Mouse (Mus musculus) limb, embryonic 14.5 days (tissue): ENCODE results near the gene A730049H05Rik. TPM values are rescaled to one million over a fixed set of nuclear protein-coding genes. Genes with fewer than 3 reads are reported as not detected.

Experiments
- ATAC-seq: fragments of 200-750 bp; cut with Nextera tagmentation; 2 replicates; pipeline ENCODE4 v1.8.0; 2017; ENCODE audit warnings: low read depth, moderate number of reproducible peaks, moderate TSS enrichment; ENCODE audit not compliant: low FRiP score
- DNase-seq: peaks from one replicate; pipeline ENCODE4 v3.0.0-alpha.2; 2015; ENCODE audit warnings: low spot score
- H3K27ac ChIP-seq: fragments of 300-500 bp; sonication (generic); replicated peaks from 2 replicates; pipeline ENCODE4 v1.5.1; 2014; ENCODE audit warnings: low read depth, mild to moderate bottlenecking, low read length, moderate library complexity, mixed read lengths
- H3K27me3 ChIP-seq: fragments of 300-500 bp; sonication (generic); 2 replicates; pipeline ENCODE4 v1.6.1; 2014; ENCODE audit warnings: low read length, mixed read lengths; ENCODE audit not compliant: control insufficient read depth, insufficient read depth
- H3K36me3 ChIP-seq: fragments of 300-500 bp; sonication (generic); 2 replicates; pipeline ENCODE4 v1.6.1; 2014; ENCODE audit warnings: mild to moderate bottlenecking, low read length, moderate library complexity, mixed read lengths; ENCODE audit not compliant: control insufficient read depth, insufficient read depth
- H3K4me1 ChIP-seq: fragments of 300-500 bp; sonication (generic); 2 replicates; pipeline ENCODE4 v1.6.1; 2014; ENCODE audit warnings: antibody characterized with exemption, low read length, mixed read lengths; ENCODE audit not compliant: control insufficient read depth, insufficient read depth
- H3K4me2 ChIP-seq: fragments of 300-500 bp; sonication (generic); replicated peaks from 2 replicates; pipeline ENCODE4 v1.6.1; 2014; ENCODE audit warnings: low read depth, mild to moderate bottlenecking, low read length, moderate library complexity; ENCODE audit not compliant: severe bottlenecking
- H3K4me3 ChIP-seq: fragments of 300-500 bp; sonication (generic); replicated peaks from 2 replicates; pipeline ENCODE4 v1.5.1; 2014; ENCODE audit warnings: low read length
- H3K9ac ChIP-seq: fragments of 300-500 bp; sonication (generic); 2 replicates; pipeline ENCODE4 v1.6.1; 2014; ENCODE audit warnings: mild to moderate bottlenecking, low read depth, low read length, moderate library complexity; ENCODE audit not compliant: severe bottlenecking
- H3K9me3 ChIP-seq: fragments of 300-500 bp; sonication (generic); 2 replicates; pipeline ENCODE4 v1.6.1; 2016; ENCODE audit warnings: low read length; ENCODE audit not compliant: control insufficient read depth
- POLR2A ChIP-seq: fragments of 200-500 bp; IDR thresholded peaks from 2 replicates; pipeline ENCODE4 v1.8.0; 2012; ENCODE audit warnings: inconsistent platforms, mild to moderate bottlenecking, moderate library complexity, borderline replicate concordance; ENCODE audit not compliant: insufficient read depth, insufficient read length; ENCODE audit errors: extremely low read depth
- WGBS: fragments of 180-500 bp; shearing (Covaris S2); extraction: QIAGEN DNeasy Blood & Tissue Kit; methylation state at CpG from one replicate; pipeline ENCODE4 v1.1.7; 2014; 5-methylcytosine and 5-hydroxymethylcytosine counted together
- polyA plus RNA-seq, 2 experiments: library from polyadenylated mRNA; depleted of rRNA in 1 of 2; stranded (reverse) in 1 of 2; unstranded in 1 of 2; fragments of >200 nt; fragmentation: Nextera tagmentation in 1 of 2; extraction: Ambion mirVana in 1 of 2; gene quantifications; 2 replicates each; pipeline versions ENCODE4 v1.2.1 to v1.2.3; 2012 to 2014

The A730049H05Rik gene
- polyA plus RNA-seq, 2 experiments: 0.10 to 0.63 TPM

- H3K9ac ChIP-seq: no peak overlapping the region
- peaks cover 62% of the 10 kb centered on the region for H3K36me3 ChIP-seq
- H3K4me2 ChIP-seq: no peak overlapping the region
- no peak overlapping the region for H3K27ac ChIP-seq
- no peaks in the 10 kb centered on the region for H3K27me3 ChIP-seq
- no peak for ATAC-seq
- DNase-seq: no peak
- no peak for TF ChIP-seq POLR2A
- no peaks in the 10 kb centered on the region for H3K9me3 ChIP-seq
- WGBS: 87% methylated on average over 2 of the region's 2 CpGs
- H3K4me1 ChIP-seq: peaks cover 5% of the 10 kb centered on the region
- no peak overlapping the region for H3K4me3 ChIP-seq
Measured at GRCm38 (mm10) chr6:92875340-92875739, 59.1 kb downstream of the A730049H05Rik start.

- H3K27me3 ChIP-seq: no peaks in the 10 kb centered on the region
- H3K4me3 ChIP-seq: no peak overlapping the region
- H3K9me3 ChIP-seq: no peaks in the 10 kb centered on the region
- no peak overlapping the region for H3K9ac ChIP-seq
- no peak overlapping the region for H3K27ac ChIP-seq
- peaks cover 68% of the 10 kb centered on the region for H3K36me3 ChIP-seq
- no peak for TF ChIP-seq POLR2A
- WGBS: 87% methylated on average over 5 of the region's 5 CpGs
- no peak overlapping the region for H3K4me2 ChIP-seq
- DNase-seq (no peak), ATAC-seq (no peak)
- H3K4me1 ChIP-seq: peaks cover 7% of the 10 kb centered on the region; the same call in 1 of the 2 replicates
Measured at GRCm38 (mm10) chr6:92876121-92876520, 59.8 kb downstream of the A730049H05Rik start.

- Histone ChIP-seq H3K4me1 (peaks cover 10% of the 10 kb centered on the region; the same call in 1 of the 2 replicates), H3K27ac (no peak overlapping the region), H3K27me3 (no peaks in the 10 kb centered on the region), H3K4me2 (no peak overlapping the region), H3K36me3 (peaks cover 60% of the 10 kb centered on the region), H3K9ac (no peak overlapping the region), H3K9me3 (no peaks in the 10 kb centered on the region), H3K4me3 (no peak overlapping the region)
- 96% methylated on average over 4 of the region's 4 CpGs for WGBS
- no peak for TF ChIP-seq POLR2A
- ATAC-seq (no peak), DNase-seq (no peak)
Measured at GRCm38 (mm10) chr6:92877236-92877635, 61.0 kb downstream of the A730049H05Rik start.

- no peaks in the 10 kb centered on the region for H3K27me3 ChIP-seq
- no peak overlapping the region for H3K27ac ChIP-seq
- ATAC-seq: no peak
- no peak overlapping the region for H3K4me3 ChIP-seq
- H3K9me3 ChIP-seq: no peaks in the 10 kb centered on the region
- no peak overlapping the region for H3K9ac ChIP-seq
- H3K4me1 ChIP-seq: peaks cover 14% of the 10 kb centered on the region
- no peak for DNase-seq
- no peak overlapping the region for H3K4me2 ChIP-seq
- peaks cover 58% of the 10 kb centered on the region for H3K36me3 ChIP-seq
- no peak for TF ChIP-seq POLR2A
- whole genome bisulfite sequencing: 89% methylated on average over 5 of the region's 5 CpGs
Measured at GRCm38 (mm10) chr6:92878771-92879170, 62.5 kb downstream of the A730049H05Rik start.

GRCm38 (mm10) chr6:92879700-92880265 is 63.5 kb downstream of the A730049H05Rik start:
- Histone ChIP-seq H3K36me3 (peaks cover 57% of the 10 kb centered on the region), H3K4me2 (no peak overlapping the region), H3K27me3 (no peaks in the 10 kb centered on the region), H3K27ac (no peak overlapping the region), H3K4me3 (no peak overlapping the region), H3K9ac (no peak overlapping the region), H3K9me3 (no peaks in the 10 kb centered on the region), H3K4me1 (peaks cover 14% of the 10 kb centered on the region)
- 61% methylated on average over 14 of the region's 14 CpGs for WGBS
- no peak for TF ChIP-seq POLR2A
- DNase-seq (no peak), ATAC-seq (no peak)
